Comparison of ENCODE assay signal across 25 mouse cellular contexts in genomic region chr4:84151247-84151646, GRCm38 (mm10).
DNase-seq lines count a peak whose midpoint lies in the region; ATAC-seq and TF ChIP-seq lines count a peak whose summit lies in the region.
"Had no signal": no experiment of that assay in that cellular context is flagged by ENCODE, and none has a peak within 500 bp of the region (broad histone marks: within the 10 kb centered on the region; RNA-seq: fewer than 3 reads in every experiment).

No protein-coding gene starts in this region.

- H3K36me3 ChIP-seq in intestine, embryonic 15.5 days = no peaks in the 10 kb centered on the region
- H3K36me3 ChIP-seq in intestine, postnatal 0 days (ENCODE audit: control insufficient read depth, insufficient read depth) = no peaks in the 10 kb centered on the region
- H3K36me3 ChIP-seq in embryonic facial prominence, embryonic 13.5 days = no peaks in the 10 kb centered on the region
- no peaks in the 10 kb centered on the region for H3K36me3 ChIP-seq in limb, embryonic 10.5 days
- no peaks in the 10 kb centered on the region for H3K36me3 ChIP-seq in neural tube, embryonic 14.5 days (ENCODE audit: control insufficient read depth, insufficient read depth, low read length)
- H3K36me3 ChIP-seq: forebrain, embryonic 12.5 days; heart, embryonic 13.5 days had no signal

- H3K4me1 ChIP-seq in intestine, embryonic 15.5 days (replicated peaks) = peaks cover 21% of the 10 kb centered on the region
- H3K4me1 ChIP-seq in intestine, postnatal 0 days (replicated peaks; ENCODE audit: control insufficient read depth, insufficient read depth, low read length) = no peaks in the 10 kb centered on the region
- peaks cover 27% of the 10 kb centered on the region for H3K4me1 ChIP-seq in embryonic facial prominence, embryonic 13.5 days
- H3K4me1 ChIP-seq in limb, embryonic 10.5 days = peaks cover 31% of the 10 kb centered on the region
- peaks cover 12% of the 10 kb centered on the region; the same call in 1 of the 2 replicates for H3K4me1 ChIP-seq in neural tube, embryonic 14.5 days (ENCODE audit: control insufficient read depth, insufficient read depth, low read length)

- H3K9me3 ChIP-seq in intestine, embryonic 15.5 days = no peaks in the 10 kb centered on the region
- H3K9me3 ChIP-seq in intestine, postnatal 0 days (ENCODE audit: control insufficient read depth) = no peaks in the 10 kb centered on the region
- no peaks in the 10 kb centered on the region for H3K9me3 ChIP-seq in embryonic facial prominence, embryonic 13.5 days
- H3K9me3 ChIP-seq in limb, embryonic 10.5 days (replicated peaks) = no peaks in the 10 kb centered on the region
- no peaks in the 10 kb centered on the region for H3K9me3 ChIP-seq in neural tube, embryonic 14.5 days (ENCODE audit: control insufficient read depth, low read length)
- H3K9me3 ChIP-seq: forebrain, embryonic 12.5 days; heart, embryonic 13.5 days had no signal

- ATAC-seq in intestine, embryonic 15.5 days = no peak
- no peak for ATAC-seq in intestine, postnatal 0 days
- no peak for ATAC-seq in embryonic facial prominence, embryonic 13.5 days (ENCODE audit: insufficient number of reproducible peaks, insufficient read depth, low FRiP score, low TSS enrichment, low read depth)
- peak; percentile 55 for ATAC-seq in neural tube, embryonic 14.5 days (ENCODE audit: low read depth)
- ATAC-seq: forebrain, postnatal 0 days had no signal

- H3K9ac ChIP-seq in intestine, embryonic 15.5 days = no peak overlapping the region
- no peak overlapping the region for H3K9ac ChIP-seq in intestine, postnatal 0 days (ENCODE audit: low read depth, low read length)
- H3K9ac ChIP-seq in embryonic facial prominence, embryonic 13.5 days = no peak overlapping the region
- no peak overlapping the region for H3K9ac ChIP-seq in neural tube, embryonic 14.5 days (replicated peaks; ENCODE audit: low read depth, low read length)
- H3K9ac ChIP-seq: forebrain, embryonic 12.5 days; forebrain, postnatal 0 days; heart, embryonic 13.5 days had no signal

- no peak for TF ChIP-seq CTCF in intestine, postnatal 0 days (IDR thresholded peaks at IDR 0.05; ENCODE audit: low read depth)

- H3K27me3 ChIP-seq in intestine, embryonic 15.5 days (replicated peaks) = no peaks in the 10 kb centered on the region
- no peaks in the 10 kb centered on the region for H3K27me3 ChIP-seq in intestine, postnatal 0 days (replicated peaks; ENCODE audit: control insufficient read depth, insufficient read depth, low read length)
- H3K27me3 ChIP-seq in embryonic facial prominence, embryonic 13.5 days = no peaks in the 10 kb centered on the region
- peaks cover 15% of the 10 kb centered on the region; the same call in 1 of the 2 replicates for H3K27me3 ChIP-seq in limb, embryonic 10.5 days (ENCODE audit: low read depth, poor library complexity, severe bottlenecking)
- no peaks in the 10 kb centered on the region for H3K27me3 ChIP-seq in neural tube, embryonic 14.5 days (ENCODE audit: control insufficient read depth, insufficient read depth, low read length)
- H3K27me3 ChIP-seq: forebrain, embryonic 12.5 days; heart, embryonic 13.5 days had no signal

- whole genome bisulfite sequencing in intestine, embryonic 15.5 days = 65% methylated on average over 9 of the region's 9 CpGs
- 71% methylated on average over 9 of the region's 9 CpGs for WGBS in intestine, postnatal 0 days
- 64% methylated on average over 9 of the region's 9 CpGs for WGBS in embryonic facial prominence, embryonic 13.5 days
- 64% methylated on average over 9 of the region's 9 CpGs for WGBS in limb, embryonic 10.5 days
- 35% methylated on average over 9 of the region's 9 CpGs for WGBS in neural tube, embryonic 14.5 days

- peak overlapping the region; percentile 19; the same call in 1 of the 2 replicates for H3K27ac ChIP-seq in intestine, embryonic 15.5 days
- no peak overlapping the region for H3K27ac ChIP-seq in intestine, postnatal 0 days (ENCODE audit: low read depth, low read length)
- peak overlapping the region; percentile 60; the same call in 1 of the 2 replicates for H3K27ac ChIP-seq in embryonic facial prominence, embryonic 13.5 days
- H3K27ac ChIP-seq in limb, embryonic 10.5 days = 0 out of 2 replicates have a peak overlapping the region, but pooled peaks have one; percentile 69
- no peak overlapping the region for H3K27ac ChIP-seq in neural tube, embryonic 14.5 days (ENCODE audit: low read depth, low read length)
- H3K27ac ChIP-seq: forebrain, embryonic 12.5 days; heart, embryonic 13.5 days had no signal

- no peak overlapping the region for H3K4me3 ChIP-seq in intestine, embryonic 15.5 days (replicated peaks)
- H3K4me3 ChIP-seq in intestine, postnatal 0 days (ENCODE audit: low read depth, low read length) = no peak overlapping the region
- no peak overlapping the region for H3K4me3 ChIP-seq in embryonic facial prominence, embryonic 13.5 days
- H3K4me3 ChIP-seq in limb, embryonic 10.5 days = no peak overlapping the region
- no peak overlapping the region for H3K4me3 ChIP-seq in neural tube, embryonic 14.5 days (ENCODE audit: low read depth, low read length)
- H3K4me3 ChIP-seq: erythroblast, embryonic 14.5 days; forebrain, embryonic 12.5 days; heart, embryonic 13.5 days; myocyte had no signal

- DNase-seq in limb, embryonic 10.5 days (ENCODE audit: low spot score) = no peak
- no peak for DNase-seq in cerebellum, adult 9-11 months
- no peak for DNase-seq in thymus, postnatal 0 days (ENCODE audit: low spot score)
- DNase-seq: adrenal gland, postnatal 25 days; B cell, adult 2 months; cerebellum, adult 11-12 months; cerebellum, postnatal 14 days; forebrain, postnatal 0 days; heart, postnatal 10 days; kidney, adult 9 months; kidney, postnatal 10 days; layer of hippocampus, adult 9-11 months; lung, postnatal 36 days; right cerebral cortex, postnatal 4 days; thymus, postnatal 25 days had no signal

- no peak overlapping the region for H3K4me2 ChIP-seq in intestine, embryonic 15.5 days (replicated peaks)
- no peak overlapping the region for H3K4me2 ChIP-seq in intestine, postnatal 0 days (replicated peaks; ENCODE audit: low read depth)
- no peak overlapping the region for H3K4me2 ChIP-seq in embryonic facial prominence, embryonic 13.5 days
- no peak overlapping the region for H3K4me2 ChIP-seq in neural tube, embryonic 14.5 days (ENCODE audit: low read depth, low read length)
- H3K4me2 ChIP-seq: forebrain, embryonic 12.5 days; heart, embryonic 13.5 days; liver, embryonic 11.5 days; midbrain, embryonic 11.5 days had no signal

Comparison
In these comparisons a context has a peak if more than half of its experiments do, and no peak if none do; other contexts are left out.
1. H3K27ac ChIP-seq: peak in intestine, embryonic 15.5 days (single experiment), embryonic facial prominence, embryonic 13.5 days (single experiment) and limb, embryonic 10.5 days (single experiment); none in intestine, postnatal 0 days (single experiment) and neural tube, embryonic 14.5 days (single experiment).